Mouse (Mus musculus) heart, embryonic 10.5 days (tissue): ENCODE data around the gene Napa. TPM values are rescaled to one million over a fixed set of nuclear protein-coding genes. Genes with fewer than 3 reads are reported as not detected.

ENCODE experiments used
- DNase-seq: peaks from one replicate; pipeline ENCODE4 v3.0.0-alpha.2; 2017; ENCODE audit warnings: low spot score
- H3K27ac ChIP-seq: fragments of 300-500 bp; sonication (generic); 2 replicates; pipeline ENCODE4 v1.5.1; 2016; ENCODE audit warnings: mild to moderate bottlenecking
- H3K27me3 ChIP-seq: fragments of 300-500 bp; sonication (generic); 2 replicates; pipeline ENCODE4 v1.6.1; 2016; ENCODE audit warnings: mild to moderate bottlenecking; ENCODE audit not compliant: poor library complexity, insufficient read depth, severe bottlenecking
- H3K36me3 ChIP-seq: fragments of 300-500 bp; sonication (generic); 2 replicates; pipeline ENCODE4 v1.6.1; 2016; ENCODE audit warnings: mild to moderate bottlenecking, moderate library complexity
- H3K4me1 ChIP-seq: fragments of 300-500 bp; sonication (generic); 2 replicates; pipeline ENCODE4 v1.6.1; 2016; ENCODE audit warnings: mild to moderate bottlenecking
- H3K4me3 ChIP-seq: fragments of 300-500 bp; sonication (generic); 2 replicates; pipeline ENCODE4 v1.5.1; 2016; ENCODE audit warnings: mild to moderate bottlenecking, moderate library complexity
- H3K9me3 ChIP-seq: fragments of 300-500 bp; sonication (generic); 2 replicates; pipeline ENCODE4 v1.6.1; 2016; ENCODE audit warnings: mild to moderate bottlenecking, moderate library complexity
- WGBS: fragments of 180-500 bp; shearing (Covaris S2); methylation state at CpG from one replicate; pipeline ENCODE4 v1.1.7; 2016; 5-methylcytosine and 5-hydroxymethylcytosine counted together
- polyA plus RNA-seq: library from polyadenylated mRNA; unstranded; fragments of >200 nt; fragmentation: Nextera tagmentation; extraction: Ambion mirVana; gene quantifications from 2 replicates; pipeline ENCODE4 v1.2.1, GENCODE M21; 2016

Napa gene
- polyA plus RNA-seq, 1 experiment from 2014 or later: 196 TPM

DNA sequence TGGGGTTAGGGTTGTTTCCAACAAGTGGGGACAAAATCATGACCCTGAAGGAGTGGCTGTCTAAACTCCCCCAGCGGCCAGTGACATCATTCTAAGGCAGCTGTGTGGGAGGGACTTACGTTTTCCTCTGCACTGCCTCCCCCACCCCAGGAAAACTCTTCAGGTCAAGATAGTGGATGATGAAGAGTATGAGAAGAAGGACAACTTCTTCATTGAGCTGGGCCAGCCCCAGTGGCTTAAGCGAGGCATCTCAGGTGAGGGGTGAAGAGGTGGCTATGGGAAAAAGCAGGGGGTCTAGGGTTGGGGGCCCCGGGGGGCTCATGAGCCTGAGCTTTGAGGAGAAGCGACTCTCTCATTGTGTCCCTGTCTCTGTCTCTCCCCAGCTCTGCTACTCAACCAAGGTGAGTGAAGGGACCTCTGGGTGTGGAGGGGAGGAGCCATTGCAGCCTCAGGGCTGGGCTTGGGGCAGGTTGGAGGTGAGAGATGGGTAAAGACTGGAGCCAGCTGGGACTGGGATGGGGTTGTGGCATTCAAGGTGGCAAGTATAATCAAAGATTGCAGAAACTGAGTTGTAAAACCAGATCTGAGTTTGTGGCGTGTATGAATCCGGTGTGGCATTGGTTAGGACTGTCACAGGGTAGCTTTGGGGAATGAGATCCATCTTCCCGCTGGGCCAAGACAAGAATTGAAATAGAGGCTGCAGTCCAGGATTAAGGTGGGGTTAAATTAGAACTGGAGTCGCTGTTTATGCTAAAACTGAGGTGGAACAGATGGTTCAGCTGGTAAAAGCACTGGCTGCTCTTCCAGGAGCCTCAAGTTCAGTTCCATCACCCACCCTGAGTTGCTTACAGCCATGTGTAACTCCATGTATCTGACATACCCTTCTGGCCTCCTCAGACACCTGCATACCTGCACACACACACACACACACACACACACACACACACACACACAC is 52.2 kb downstream of the Napa start:
- DNase-seq: no peak
- H3K27ac ChIP-seq: no peak overlapping the region
- no peaks in the 10 kb centered on the region for H3K9me3 ChIP-seq
- no peaks in the 10 kb centered on the region for H3K36me3 ChIP-seq
- peaks cover 3% of the 10 kb centered on the region for H3K4me1 ChIP-seq
- WGBS: 65% methylated on average over 9 of the region's 9 CpGs
- H3K27me3 ChIP-seq: peaks cover 28% of the 10 kb centered on the region
- no peak overlapping the region for H3K4me3 ChIP-seq

- WGBS: 18% methylated on average over 10 of the region's 10 CpGs
- Histone ChIP-seq H3K36me3 (no peaks in the 10 kb centered on the region), H3K4me1 (peaks cover 7% of the 10 kb centered on the region), H3K27me3 (peaks cover 23% of the 10 kb centered on the region), H3K9me3 (no peaks in the 10 kb centered on the region), H3K27ac (no peak overlapping the region), H3K4me3 (no peak overlapping the region)
- no peak for DNase-seq
These were observed 55.3 kb downstream of the Napa start for GRCm38 (mm10) chr7:16153522-16153921.

- Histone ChIP-seq H3K4me3 (no peak overlapping the region), H3K4me1 (peaks cover 12% of the 10 kb centered on the region), H3K27ac (no peak overlapping the region), H3K36me3 (no peaks in the 10 kb centered on the region), H3K27me3 (peaks cover 35% of the 10 kb centered on the region), H3K9me3 (no peaks in the 10 kb centered on the region)
- DNase-seq: no peak
- 47% methylated on average over 9 of the region's 9 CpGs for WGBS
These were observed 57.0 kb downstream of the Napa start for GRCm38 (mm10) chr7:16155132-16155872.

DNA sequence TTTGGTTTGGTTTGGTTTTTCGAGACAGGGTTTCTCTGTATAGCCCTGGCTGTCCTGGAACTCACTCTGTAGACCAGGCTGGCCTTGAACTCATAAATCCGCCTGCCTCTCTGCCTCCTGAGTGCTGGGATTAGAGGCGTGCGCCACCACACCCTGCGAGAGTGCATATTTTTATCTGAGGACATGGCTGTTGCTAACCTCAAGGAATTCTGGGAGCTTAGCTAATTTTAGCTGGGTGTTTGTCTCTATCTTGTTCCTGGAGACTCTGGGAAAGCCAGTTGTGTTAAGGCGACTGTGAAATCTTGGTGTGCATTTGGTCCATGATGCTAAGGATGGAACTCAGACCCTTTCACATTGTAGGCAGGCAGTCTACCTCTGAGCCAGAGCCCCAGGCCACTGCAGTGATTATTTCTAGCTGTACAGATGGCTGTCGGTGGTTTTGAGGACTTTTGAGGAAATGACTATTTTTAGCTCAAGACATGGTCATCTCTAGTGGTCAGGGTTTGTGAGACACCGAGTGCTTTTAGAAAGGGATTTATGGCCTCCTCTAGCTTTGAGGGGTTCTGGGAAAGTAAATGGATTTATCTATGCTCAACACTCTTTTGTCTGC is 58.0 kb downstream of the Napa start:
- H3K27ac ChIP-seq: peak overlapping the region; percentile 48; the same call in 1 of the 2 replicates
- H3K27me3 ChIP-seq: peaks cover 40% of the 10 kb centered on the region
- H3K9me3 ChIP-seq: no peaks in the 10 kb centered on the region; the same call in 1 of the 2 replicates
- H3K4me1 ChIP-seq: peaks cover 12% of the 10 kb centered on the region
- no peaks in the 10 kb centered on the region for H3K36me3 ChIP-seq
- H3K4me3 ChIP-seq: no peak overlapping the region
- 43% methylated on average over 8 of the region's 8 CpGs for WGBS
- DNase-seq: no peak

GRCm38 (mm10) chr7:16158735-16159134 is 60.5 kb downstream of the Napa start:
- Histone ChIP-seq H3K9me3 (no peaks in the 10 kb centered on the region; the same call in 1 of the 2 replicates), H3K4me3 (peak overlapping the region; percentile 50), H3K27ac (peak overlapping the region; percentile 42; the same call in 1 of the 2 replicates), H3K4me1 (peaks cover 12% of the 10 kb centered on the region), H3K36me3 (no peaks in the 10 kb centered on the region), H3K27me3 (peaks cover 43% of the 10 kb centered on the region)
- 10% methylated on average over 38 of the region's 39 CpGs for WGBS
- no peak for DNase-seq

DNA sequence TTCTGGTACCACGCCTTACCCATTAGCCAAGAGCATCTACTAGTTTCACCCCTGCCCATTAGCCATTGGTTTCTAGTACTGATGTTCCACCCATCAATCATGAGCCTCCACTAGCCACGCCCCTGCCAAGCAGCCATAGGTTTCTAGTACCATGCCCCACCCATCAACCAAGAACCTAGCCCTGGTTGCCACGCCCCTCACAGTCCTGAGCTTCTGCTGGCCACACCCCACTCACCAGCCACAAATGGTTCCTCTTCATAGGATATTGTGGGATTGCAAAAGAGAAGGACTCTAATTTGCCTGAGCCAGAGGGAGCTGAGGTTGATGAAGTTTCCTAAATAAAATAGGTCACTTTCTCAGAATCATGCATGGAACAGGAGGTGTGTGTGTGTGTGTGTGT is 62.4 kb downstream of the Napa start:
- Histone ChIP-seq H3K27ac (no peak overlapping the region), H3K9me3 (no peaks in the 10 kb centered on the region; the same call in 1 of the 2 replicates), H3K4me1 (peaks cover 6% of the 10 kb centered on the region), H3K4me3 (no peak overlapping the region), H3K36me3 (no peaks in the 10 kb centered on the region), H3K27me3 (peaks cover 43% of the 10 kb centered on the region)
- 58% methylated on average over 3 of the region's 3 CpGs for WGBS
- DNase-seq: no peak

DNA sequence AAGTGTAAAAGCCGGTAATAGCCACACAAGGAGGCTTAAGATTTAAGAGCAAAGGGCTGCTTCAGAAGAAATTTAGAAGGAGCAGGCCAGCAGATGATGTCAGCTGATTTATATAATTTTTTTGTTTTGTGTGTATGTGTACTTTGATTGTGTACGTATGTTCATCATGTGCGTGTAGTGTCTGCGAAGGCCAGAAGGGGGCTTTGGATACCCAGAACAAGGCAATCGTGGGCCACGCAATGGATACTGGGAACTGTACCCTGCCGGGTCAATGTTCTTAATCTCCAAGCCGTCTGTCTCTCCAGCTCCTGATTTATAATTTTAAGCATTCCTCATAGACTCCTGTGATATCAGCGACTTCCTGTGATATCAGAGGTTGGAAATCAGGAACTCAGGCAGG is 63.0 kb downstream of the Napa start:
- no peaks in the 10 kb centered on the region for H3K36me3 ChIP-seq
- no peak overlapping the region for H3K27ac ChIP-seq
- peaks cover 43% of the 10 kb centered on the region for H3K27me3 ChIP-seq
- no peak overlapping the region for H3K4me3 ChIP-seq
- DNase-seq: no peak
- H3K4me1 ChIP-seq: peaks cover 5% of the 10 kb centered on the region
- 85% methylated on average over 9 of the region's 9 CpGs for WGBS
- H3K9me3 ChIP-seq: no peaks in the 10 kb centered on the region; the same call in 1 of the 2 replicates

DNA sequence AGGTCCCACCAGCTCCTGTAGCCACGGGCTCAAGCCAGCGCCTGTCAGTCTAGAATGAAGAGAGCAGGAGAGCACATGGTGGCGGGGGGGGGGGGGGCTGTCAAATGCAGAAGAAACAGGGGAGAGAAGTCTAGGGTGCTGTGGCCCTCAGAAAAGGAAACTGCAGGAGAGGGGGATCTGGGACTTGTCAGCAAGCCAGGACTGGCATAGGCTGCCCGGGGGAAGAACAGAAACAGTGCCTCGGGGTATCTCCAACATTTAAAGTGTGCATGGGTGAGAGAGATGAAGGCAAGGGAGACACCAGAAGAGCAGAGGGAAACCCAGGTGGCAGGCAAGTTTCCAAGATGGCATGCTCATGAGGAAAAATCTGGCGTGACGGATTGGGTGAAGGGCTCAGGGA is 63.8 kb downstream of the Napa start:
- WGBS: 70% methylated on average over 7 of the region's 7 CpGs
- Histone ChIP-seq H3K4me3 (no peak overlapping the region), H3K4me1 (peaks cover 5% of the 10 kb centered on the region), H3K27me3 (peaks cover 40% of the 10 kb centered on the region), H3K27ac (no peak overlapping the region), H3K36me3 (no peaks in the 10 kb centered on the region), H3K9me3 (no peaks in the 10 kb centered on the region; the same call in 1 of the 2 replicates)
- DNase-seq: no peak

Other genes with a start within 250 kb of the Napa start
- gene Crx, start 218.5 kb upstream of the Napa start, polyA plus RNA-seq: not detected in 2 replicates
- gene Crxos, start 215.8 kb upstream of the Napa start, polyA plus RNA-seq: not detected in 2 replicates
- gene Selenow, start 176.1 kb upstream of the Napa start, polyA plus RNA-seq: 750 and 752 TPM in 2 replicates
- 136 and 152 TPM in 2 replicates for gene Nop53, start 152.4 kb upstream of the Napa start, polyA plus RNA-seq
- 22.1 and 26.2 TPM in 2 replicates for gene Ehd2, start 130.9 kb upstream of the Napa start, polyA plus RNA-seq
- 5.8 and 7.4 TPM in 2 replicates for gene Bicra, start 50.5 kb upstream of the Napa start, polyA plus RNA-seq
- not detected in 2 replicates for gene Zfp541, start 36.6 kb upstream of the Napa start, polyA plus RNA-seq
- gene Kptn, start 21.4 kb downstream of the Napa start, polyA plus RNA-seq: 31.6 and 34.9 TPM in 2 replicates
- gene Slc8a2, start 31.4 kb downstream of the Napa start, polyA plus RNA-seq: 0.24 and 0.28 TPM in 2 replicates
- 22.5 and 41.8 TPM in 2 replicates for gene Meis3, start 76.6 kb downstream of the Napa start, polyA plus RNA-seq
- gene Dhx34, start 123.6 kb downstream of the Napa start, polyA plus RNA-seq: 12.9 and 14.8 TPM in 2 replicates
- gene C5ar2, start 145.7 kb downstream of the Napa start, polyA plus RNA-seq: 0.54 and 0.57 TPM in 2 replicates
- 0.31 and 1.0 TPM in 2 replicates for gene C5ar1, start 161.1 kb downstream of the Napa start, polyA plus RNA-seq
- gene Inafm1, start 175.2 kb downstream of the Napa start, polyA plus RNA-seq: 6.2 and 10.0 TPM in 2 replicates
- 19.6 and 31.0 TPM in 2 replicates for gene Ccdc9, start 188.3 kb downstream of the Napa start, polyA plus RNA-seq
- 8.3 and 9.5 TPM in 2 replicates for gene Bbc3, start 209.9 kb downstream of the Napa start, polyA plus RNA-seq